Mouse (Mus musculus): ENCODE measurements around the gene Plekhh1. TPM values are rescaled to one million over a fixed set of nuclear protein-coding genes. Genes with fewer than 3 reads are reported as not detected.

Gene Plekhh1
- total RNA-seq, 2 experiments from 2014 or later: 1.3 to 2.3 TPM

- DNase-seq: no peak
These were observed 41.9 kb downstream of the Plekhh1 start for GRCm38 (mm10) chr12:79070736-79071333.

- no peak for DNase-seq
These were observed 43.6 kb downstream of the Plekhh1 start for GRCm38 (mm10) chr12:79072576-79072975.

GRCm38 (mm10) chr12:79073362-79073761 lies 44.4 kb downstream of the Plekhh1 start:
- no peak for DNase-seq

- DNase-seq: peak; percentile 76
These were observed 60.3 kb downstream of the Plekhh1 start, which contains the start of gene Pigh for GRCm38 (mm10) chr12:79089182-79089812. Gene Pigh, minus strand, starts transcription at chr12:79089651.

- peak; percentile 40 for DNase-seq
These were observed 63.6 kb downstream of the Plekhh1 start for GRCm38 (mm10) chr12:79092569-79092968.

GRCm38 (mm10) chr12:79097106-79097752 lies 68.3 kb downstream of the Plekhh1 start:
- no peak for DNase-seq

- no peak for DNase-seq
These were observed 74.8 kb downstream of the Plekhh1 start for GRCm38 (mm10) chr12:79103773-79104172.

- no peak for DNase-seq
These were observed 75.6 kb downstream of the Plekhh1 start for GRCm38 (mm10) chr12:79104544-79104943.

GRCm38 (mm10) chr12:79105312-79105711 lies 76.3 kb downstream of the Plekhh1 start:
- no peak for DNase-seq

GRCm38 (mm10) chr12:79118991-79119390 lies 90.0 kb downstream of the Plekhh1 start:
- no peak for DNase-seq

GRCm38 (mm10) chr12:79122820-79123219 lies 93.9 kb downstream of the Plekhh1 start:
- DNase-seq: no peak

- DNase-seq: peak; percentile 16
These were observed 101.6 kb downstream of the Plekhh1 start, which contains the start of gene Arg2 for GRCm38 (mm10) chr12:79130299-79131177. Gene Arg2, plus strand, starts transcription at chr12:79130777.

Other genes starting within 250 kb of the Plekhh1 start
- gene Atp6v1d, start 167.5 kb upstream of the Plekhh1 start, total RNA-seq (2021): 10 to 100 TPM; 57.4 to 60.8 TPM
- 10 to 100 TPM; 39.9 to 40.3 TPM for gene Eif2s1, start 167.3 kb upstream of the Plekhh1 start, total RNA-seq (2021)
- gene Plek2, start 122.2 kb upstream of the Plekhh1 start, total RNA-seq (2021): under 1 TPM in 1 of 2 experiments, not detected in 1; 0.43 TPM
- 1 to 10 TPM; 8.5 to 9.5 TPM for gene Tmem229b, start 21.5 kb upstream of the Plekhh1 start, total RNA-seq (2021)
- gene Pigh, start 60.5 kb downstream of the Plekhh1 start, total RNA-seq (2021): 1 to 10 TPM; 1.4 to 1.6 TPM
- not detected for gene Arg2, start 101.6 kb downstream of the Plekhh1 start, total RNA-seq (2021)
- 10 to 100 TPM; 60.1 to 66.5 TPM for gene Vti1b, start 143.5 kb downstream of the Plekhh1 start, total RNA-seq (2021)
- gene Rdh11, start 163.1 kb downstream of the Plekhh1 start, total RNA-seq (2021): 1 to 10 TPM; 2.4 to 2.7 TPM
- gene Rdh12, start 179.8 kb downstream of the Plekhh1 start, total RNA-seq (2021): under 1 TPM; 0.20 to 0.21 TPM

Measured in gastrocnemius, postnatal 25 days (tissue).